Mouse (Mus musculus) heart, postnatal 25 days (tissue): Measurements from ENCODE around the gene Gm6657. TPM values are rescaled to one million over a fixed set of nuclear protein-coding genes. Genes with fewer than 3 reads are reported as not detected.

Source experiments
- DNase-seq: peaks from one replicate; pipeline ENCODE4 v3.0.0; 2022; ENCODE audit warnings: low spot score
- intact Hi-C: fragments of 180-260 bp; cut with DNase I; formaldehyde crosslinking; loops from one replicate; pipeline ENCODE4 v1.15.1; 2025
- total RNA-seq, 2 experiments: library from RNA; stranded (reverse); gene quantifications; 2 replicates each; pipeline ENCODE4 v1.2.3; 2021

Gene Gm6657
- total RNA-seq, 2 experiments from 2014 or later = not detected

- intact Hi-C loops = no loop called here
- DNase-seq = no peak
Measured at GRCm38 (mm10) chr12:78249151-78249550, 55.1 kb downstream of the Gm6657 start.

Other genes starting within 250 kb of the Gm6657 start
- gene Gphn, start 32.1 kb downstream of the Gm6657 start, total RNA-seq = 10 to 100 TPM; 22.4 to 23.9 TPM